Mouse (Mus musculus): ENCODE results near the gene Gmeb2. TPM values are rescaled to one million over a fixed set of nuclear protein-coding genes. Genes with fewer than 3 reads are reported as not detected.
A peak's percentile ranks its signal among the peaks of the same experiment; 100 is the strongest.

The Gmeb2 gene
- total RNA-seq, 2 experiments from 2014 or later, result 9.0 to 9.6 TPM

DNA sequence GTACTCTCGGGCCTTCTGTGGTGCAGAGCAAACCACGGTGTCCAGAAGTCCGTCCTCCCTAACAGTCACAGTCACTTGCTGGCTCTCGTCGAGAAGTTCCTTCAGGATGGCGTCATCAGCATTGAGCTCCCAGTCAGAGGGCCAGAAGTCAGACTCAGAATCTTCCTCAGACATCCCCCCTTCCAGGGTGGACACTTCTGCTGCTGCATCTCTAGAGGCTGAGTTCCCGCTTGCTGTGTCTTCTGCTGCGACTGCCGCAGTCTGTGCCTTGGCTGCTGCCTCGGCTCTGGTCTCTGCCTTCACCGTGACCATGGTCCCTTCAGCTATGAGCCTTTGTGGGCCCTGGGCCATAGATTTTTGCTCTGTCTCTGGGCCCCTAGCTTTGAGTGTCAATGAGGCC is 53.2 kb downstream of the Gmeb2 start:
- intact Hi-C loops (cut with DNase I), result no loop called here
- no peak for DNase-seq

GRCm38 (mm10) chr2:181233443-181233842 is 54.4 kb downstream of the Gmeb2 start:
- intact Hi-C loops (cut with DNase I), result no loop called here
- no peak for DNase-seq

GRCm38 (mm10) chr2:181231171-181231570 is 56.7 kb downstream of the Gmeb2 start:
- intact Hi-C loops (cut with DNase I), result no loop called here

GRCm38 (mm10) chr2:181228335-181228734 is 59.5 kb downstream of the Gmeb2 start:
- intact Hi-C loops (cut with DNase I), result no loop called here
- no peak for DNase-seq

More at GRCm38 (mm10) chr2:181231171-181231570, 56.7 kb downstream of the Gmeb2 start:
- no peak for DNase-seq

GRCm38 (mm10) chr2:181227122-181227521 is 60.7 kb downstream of the Gmeb2 start:
- no peak for DNase-seq
- intact Hi-C loops (cut with DNase I), result no loop called here

- intact Hi-C loops (cut with DNase I), result no loop called here
- DNase-seq, result no peak
Observed at GRCm38 (mm10) chr2:181224994-181225393, 62.8 kb downstream of the Gmeb2 start.

GRCm38 (mm10) chr2:181220361-181220760 is 67.5 kb downstream of the Gmeb2 start:
- no peak for DNase-seq
- intact Hi-C loops (cut with DNase I), result no loop called here

GRCm38 (mm10) chr2:181219538-181220216 is 68.2 kb downstream of the Gmeb2 start, which contains the start of gene Fndc11:
Gene Fndc11, plus strand, starts transcription at chr2:181220013.
- intact Hi-C loops (cut with DNase I), result loop anchor here (2.0 kb wide), 1 partner anchor 31 kb away; no protein-coding TSS in a partner anchor
- DNase-seq, result peak; percentile 73 to 75

GRCm38 (mm10) chr2:181218881-181219485 is 68.9 kb downstream of the Gmeb2 start:
- intact Hi-C loops (cut with DNase I), result loop anchor here (2.0 kb wide), 1 partner anchor 30 kb away; no protein-coding TSS in a partner anchor
- no peak for DNase-seq

DNA sequence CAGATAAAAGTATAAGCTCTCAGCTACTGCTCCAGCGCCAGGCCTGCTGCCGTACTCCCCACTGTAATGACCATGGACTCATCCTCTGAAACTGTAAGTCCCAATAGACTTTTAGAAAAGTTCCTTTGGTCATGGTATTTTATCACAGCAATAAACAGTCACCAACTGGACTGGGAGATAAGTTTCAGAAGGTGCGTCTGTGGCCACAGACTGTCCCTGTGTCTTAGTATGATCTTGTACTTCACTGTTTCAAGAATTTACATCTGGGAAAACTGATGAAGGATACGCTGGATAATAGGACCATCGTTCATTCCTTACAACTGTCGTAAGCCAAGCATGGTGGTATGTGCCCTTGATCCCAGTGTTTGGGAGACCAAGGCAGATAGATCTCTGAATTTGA is 71.8 kb downstream of the Gmeb2 start:
- intact Hi-C loops (cut with DNase I), result no loop called here
- DNase-seq, result no peak

GRCm38 (mm10) chr2:181213021-181213445 is 74.8 kb downstream of the Gmeb2 start, which contains the start of gene Srms:
Gene Srms, minus strand, starts transcription at chr2:181213185.
- peak; percentile 37 to 46 for DNase-seq
- intact Hi-C loops (cut with DNase I), result no loop called here

- DNase-seq, result no peak
- intact Hi-C loops (cut with DNase I), result no loop called here
Observed at GRCm38 (mm10) chr2:181212389-181213020, 75.3 kb downstream of the Gmeb2 start.

- no peak for DNase-seq
- intact Hi-C loops (cut with DNase I), result no loop called here
Observed at GRCm38 (mm10) chr2:181206118-181206517, 81.7 kb downstream of the Gmeb2 start.

DNA sequence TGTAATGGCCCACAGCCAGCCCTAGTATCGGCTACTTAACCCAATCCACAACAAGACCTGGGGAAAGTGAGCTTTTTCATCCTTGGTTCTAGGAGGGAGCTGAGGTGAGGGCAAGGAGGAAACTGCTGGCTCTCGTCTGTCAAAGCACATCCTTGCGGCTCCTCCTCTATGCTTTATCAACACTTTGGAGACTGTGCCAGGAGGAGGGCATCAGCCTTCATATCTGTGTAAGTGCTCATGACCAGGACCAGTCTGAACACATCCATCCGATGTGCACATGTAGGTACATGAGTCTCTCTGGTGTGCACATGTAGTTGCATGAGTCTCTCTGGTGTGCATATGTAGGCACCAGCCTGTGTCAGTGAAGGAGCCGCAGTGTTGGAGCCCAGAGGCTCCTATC is 82.2 kb downstream of the Gmeb2 start:
- intact Hi-C loops (cut with DNase I), result no loop called here

DNA sequence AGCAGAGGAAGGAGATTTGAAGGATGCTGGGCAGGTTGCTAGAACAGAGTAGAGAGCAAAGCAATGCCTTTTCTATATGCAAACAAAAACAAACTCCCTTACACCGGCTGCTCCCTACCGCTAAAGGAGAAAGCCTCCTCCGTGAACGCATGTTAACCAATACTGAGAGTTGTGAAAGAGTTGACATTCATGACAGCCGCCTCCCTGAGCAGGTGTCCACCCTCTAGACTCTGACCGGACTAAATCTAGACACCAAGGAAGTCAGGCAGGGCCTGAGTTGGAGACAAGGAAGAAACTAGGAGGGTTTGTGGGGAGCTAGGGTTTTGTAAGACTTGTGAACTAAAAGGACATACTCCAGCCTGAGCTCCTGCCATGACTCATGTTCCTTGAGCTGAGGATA is 84.9 kb downstream of the Gmeb2 start:
- no peak for DNase-seq
- intact Hi-C loops (cut with DNase I), result no loop called here

More for the DNA sequence above, 82.2 kb downstream of the Gmeb2 start:
- DNase-seq, result no peak

DNA sequence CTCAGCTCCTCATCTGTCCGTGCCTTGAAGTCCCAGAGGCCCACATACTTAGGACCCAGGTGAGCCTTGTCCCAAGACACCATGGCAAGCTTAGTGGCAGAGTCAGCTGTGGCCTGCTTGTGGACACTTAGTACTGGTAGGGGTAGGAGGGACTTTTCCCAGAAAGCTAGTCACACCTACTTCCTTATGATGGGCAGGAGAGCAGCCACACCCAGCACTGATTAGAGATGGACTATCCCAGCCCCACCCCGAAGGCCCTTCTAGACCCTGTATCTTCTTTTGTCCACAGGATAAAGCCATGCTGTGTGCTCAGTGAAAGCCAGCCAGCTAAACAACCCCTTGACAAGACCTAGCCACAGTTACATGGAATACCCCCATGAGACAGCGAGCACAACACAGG is 85.4 kb downstream of the Gmeb2 start, which contains the start of gene Ptk6:
Gene Ptk6, minus strand, starts transcription at position 368 of the 400 bp plus-strand sequence.
- no peak for DNase-seq
- intact Hi-C loops (cut with DNase I), result no loop called here

- DNase-seq, result no peak
- intact Hi-C loops (cut with DNase I), result no loop called here
Observed at GRCm38 (mm10) chr2:181201606-181202005, 86.2 kb downstream of the Gmeb2 start.
